In genomic region chr1:74340361-74340764, GRCm38 (mm10) we compare ENCODE assay signal across 10 mouse cellular contexts. TPM values are rescaled to one million over a fixed set of nuclear protein-coding genes. Genes with fewer than 3 reads are reported as not detected.
DNase-seq lines count a peak whose midpoint lies in the region; ATAC-seq and TF ChIP-seq lines count a peak whose summit lies in the region.
"Had no signal": no experiment of that assay in that cellular context is flagged by ENCODE, and none has a peak within 500 bp of the region (broad histone marks: within the 10 kb centered on the region; RNA-seq: fewer than 3 reads in every experiment).

No protein-coding gene starts in this region.

- H3K9me3 ChIP-seq in forebrain, embryonic 15.5 days: no peaks in the 10 kb centered on the region
- peaks cover 3% of the 10 kb centered on the region; the same call in 1 of the 2 replicates for H3K9me3 ChIP-seq in forebrain, embryonic 10.5 days
- H3K9me3 ChIP-seq in CH12.LX (replicated peaks; ENCODE audit: low read length): peaks cover 18% of the 10 kb centered on the region

- H3K27ac ChIP-seq in forebrain, embryonic 15.5 days (replicated peaks): no peak overlapping the region
- no peak overlapping the region for H3K27ac ChIP-seq in forebrain, embryonic 10.5 days
- H3K27ac ChIP-seq in CH12.LX (ENCODE audit: insufficient read depth, low read depth): peak overlapping the region; percentile 92

- no peak for TF ChIP-seq CTCF in CH12.LX (conservative IDR thresholded peaks at IDR 0.05 in 1 of 2, IDR thresholded peaks at IDR 0.05 in 1 of 2; ENCODE audit: low read depth in 2 of 2, low read length in 2 of 2)

- no peak for TF ChIP-seq EP300 in CH12.LX (IDR thresholded peaks at IDR 0.05; ENCODE audit: low read length)

- H3K4me1 ChIP-seq in forebrain, embryonic 15.5 days: peaks cover 13% of the 10 kb centered on the region; the same call in 1 of the 2 replicates
- H3K4me1 ChIP-seq in forebrain, embryonic 10.5 days: peaks cover 19% of the 10 kb centered on the region
- H3K4me1 ChIP-seq in CH12.LX (ENCODE audit: control insufficient read depth in 1 of 2, insufficient read depth in 2 of 2): peaks cover 56 to 91% of the 10 kb centered on the region in 2 experiments

- H3K4me2 ChIP-seq in forebrain, embryonic 15.5 days (replicated peaks): no peak overlapping the region
- no peak overlapping the region for H3K4me2 ChIP-seq in CH12.LX (ENCODE audit: insufficient read depth, low read depth, poor library complexity, severe bottlenecking)

- DNase-seq in forebrain, embryonic 10.5 days (ENCODE audit: extremely low spot score, low spot score): no peak
- DNase-seq in CH12.LX (ENCODE audit: extremely low read depth): no peak
- peak; percentile 43 for DNase-seq in cerebellum, adult 9-10 months
- peak; percentile 32 for DNase-seq in heart, postnatal 25 days (ENCODE audit: low spot score)
- DNase-seq in left cerebral cortex, postnatal 36 days (ENCODE audit: low spot score in 2 of 2): peak; percentile 41 to 42
- no peak for DNase-seq in yolk sac, embryonic 10.5 days (ENCODE audit: low spot score)
- no peak for DNase-seq in spleen, postnatal 14 days (ENCODE audit: low spot score in 2 of 2)

- in situ Hi-C loops in CH12.LX (cut with MboI; ENCODE audit: low pct_ligation_motif_present, low pct_unique_long_range_greater_than_20kb, low sequenced_read_pairs): no loop called here

- ATAC-seq in forebrain, embryonic 15.5 days (replicated peaks): peak; percentile 44

- 68% methylated on average over 6 of the region's 6 CpGs for WGBS in forebrain, embryonic 15.5 days
- WGBS in forebrain, embryonic 10.5 days: 98% methylated on average over 6 of the region's 6 CpGs

- TF ChIP-seq RAD21 in CH12.LX (IDR thresholded peaks at IDR 0.05; ENCODE audit: low read depth, low read length): no peak

- no peak overlapping the region for H3K4me3 ChIP-seq in forebrain, embryonic 15.5 days
- H3K4me3 ChIP-seq in forebrain, embryonic 10.5 days: no peak overlapping the region
- H3K4me3 ChIP-seq in CH12.LX (replicated peaks in 1 of 3; ENCODE audit: low read depth in 2 of 3, low read length in 2 of 3, poor library complexity in 1 of 3): peak overlapping the region in 2 of 3 experiments; percentile 10 to 14
- H3K4me3 ChIP-seq: myocyte had no signal

- H3K9ac ChIP-seq in forebrain, embryonic 15.5 days (replicated peaks): no peak overlapping the region
- no peak overlapping the region for H3K9ac ChIP-seq in CH12.LX (ENCODE audit: insufficient read depth, low read depth)

- H3K36me3 ChIP-seq in forebrain, embryonic 15.5 days: no peaks in the 10 kb centered on the region
- peaks cover 10% of the 10 kb centered on the region for H3K36me3 ChIP-seq in forebrain, embryonic 10.5 days (replicated peaks)
- H3K36me3 ChIP-seq in CH12.LX (replicated peaks in 1 of 2; ENCODE audit: control insufficient read depth in 1 of 2, insufficient read depth in 1 of 2, low read length in 1 of 2): peaks cover 26 to 65% of the 10 kb centered on the region in 2 experiments

- peaks cover 60% of the 10 kb centered on the region for H3K79me2 ChIP-seq in CH12.LX (replicated peaks; ENCODE audit: control insufficient read depth, extremely low read depth, insufficient read depth, poor library complexity, severe bottlenecking)

- TF ChIP-seq POLR2A in CH12.LX (IDR thresholded peaks at IDR 0.05; ENCODE audit: low read depth, low read length): no peak

- intact Hi-C loops in heart, postnatal 25 days (cut with DNase I): loop anchor here (5.0 kb wide), 1 partner anchor 198 kb away; no protein-coding TSS in a partner anchor
- intact Hi-C loops in left cerebral cortex, postnatal 36 days (cut with DNase I): no loop called here

- H3K27me3 ChIP-seq in forebrain, embryonic 15.5 days: no peaks in the 10 kb centered on the region
- H3K27me3 ChIP-seq in forebrain, embryonic 10.5 days (ENCODE audit: poor library complexity, severe bottlenecking): no peaks in the 10 kb centered on the region
- no peaks in the 10 kb centered on the region for H3K27me3 ChIP-seq in CH12.LX (replicated peaks)

- dilution Hi-C loops in CH12.LX (cut with MboI; ENCODE audit: extremely low pct_ligation_motif_present, extremely low pct_unique_long_range_greater_than_20kb, low sequenced_read_pairs): no loop called here

TF ChIP-seq in CH12.LX, 34 proteins besides CTCF, POLR2A, EP300 and RAD21:
- TF ChIP-seq JUND (conservative IDR thresholded peaks at IDR 0.05; ENCODE audit: low read depth, low read length) (no peak), TCF12 (IDR thresholded peaks at IDR 0.05; ENCODE audit: low read depth, low read length) (no peak), CHD1 (IDR thresholded peaks at IDR 0.05; ENCODE audit: low read depth, low read length) (no peak), ZMIZ1 (IDR thresholded peaks at IDR 0.05; ENCODE audit: low read depth, low read length) (no peak), MAX (IDR thresholded peaks at IDR 0.05; ENCODE audit: low read length) (no peak), USF2 (conservative IDR thresholded peaks at IDR 0.05; ENCODE audit: low read depth, low read length) (no peak), NRF1 (IDR thresholded peaks at IDR 0.05; ENCODE audit: low read depth, low read length) (no peak), CHD2 (IDR thresholded peaks at IDR 0.05; ENCODE audit: low read length) (no peak), UBTF (IDR thresholded peaks at IDR 0.05; ENCODE audit: low read depth, low read length) (no peak), ETS1 (conservative IDR thresholded peaks at IDR 0.05; ENCODE audit: low read depth, low read length) (no peak), NELFE (IDR thresholded peaks at IDR 0.05; ENCODE audit: low read depth, low read length) (no peak), KAT2A (IDR thresholded peaks at IDR 0.05; ENCODE audit: insufficient replicate concordance, low read length) (no peak), MAZ (IDR thresholded peaks at IDR 0.05; ENCODE audit: low read depth, low read length) (no peak), PAX5 (IDR thresholded peaks at IDR 0.05; ENCODE audit: low read length) (no peak)

RNA-seq across cellular contexts. Expression of gene Catip, which starts 21.5 kb away (rescaled TPM):
- 0.38 and 1.2 TPM in 2 replicates for polyA plus RNA-seq in forebrain, embryonic 15.5 days (2015; fragmentation: Nextera tagmentation; extraction: Ambion mirVana)
- 0.12 and 0.34 TPM in 2 replicates for polyA plus RNA-seq in forebrain, embryonic 10.5 days (2016; fragmentation: Nextera tagmentation; extraction: Ambion mirVana)
- 0.21 and 0.30 TPM in 2 replicates for total RNA-seq in CH12.LX (2012; rRNA removed)
- total RNA-seq in CH12.LX (2014; rRNA removed): 0.11 and 0.20 TPM in 2 replicates
- 2.1 and 2.6 TPM in 2 replicates for polyA plus RNA-seq in CH12.LX (2012; ENCODE audit: insufficient read length, low read depth)
- under 1 TPM; 0.18 to 0.28 TPM for total RNA-seq in heart, postnatal 25 days (2021)
- total RNA-seq in left cerebral cortex, postnatal 36 days (2021): 1 to 10 TPM; 1.3 TPM
- polyA plus RNA-seq: C2C12 had no signal

RNA-seq across cellular contexts. Expression of gene Slc11a1, which starts 34.6 kb away (rescaled TPM):
- 1.9 and 3.2 TPM in 2 replicates for polyA plus RNA-seq in forebrain, embryonic 15.5 days (2015; fragmentation: Nextera tagmentation; extraction: Ambion mirVana)
- polyA plus RNA-seq in forebrain, embryonic 10.5 days (2016; fragmentation: Nextera tagmentation; extraction: Ambion mirVana): 2.7 and 2.9 TPM in 2 replicates
- 21.3 and 35.7 TPM in 2 replicates for total RNA-seq in CH12.LX (2012; rRNA removed)
- total RNA-seq in CH12.LX (2014; rRNA removed): 14.0 and 17.0 TPM in 2 replicates
- 85.8 and 96.4 TPM in 2 replicates for polyA plus RNA-seq in CH12.LX (2012; ENCODE audit: insufficient read length, low read depth)
- 1 to 10 TPM; 2.5 to 3.2 TPM for total RNA-seq in heart, postnatal 25 days (2021)
- total RNA-seq in left cerebral cortex, postnatal 36 days (2021): 1 to 10 TPM; 2.6 to 5.1 TPM

RNA-seq across cellular contexts. Expression of gene Tmbim1, which starts 34.9 kb away (rescaled TPM):
- 5.4 and 6.8 TPM in 2 replicates for polyA plus RNA-seq in forebrain, embryonic 15.5 days (2015; fragmentation: Nextera tagmentation; extraction: Ambion mirVana)
- polyA plus RNA-seq in forebrain, embryonic 10.5 days (2016; fragmentation: Nextera tagmentation; extraction: Ambion mirVana): 8.1 and 8.3 TPM in 2 replicates
- 30.9 and 32.4 TPM in 2 replicates for total RNA-seq in CH12.LX (2012; rRNA removed)
- total RNA-seq in CH12.LX (2014; rRNA removed): 26.6 and 28.3 TPM in 2 replicates
- polyA plus RNA-seq in CH12.LX (2012; ENCODE audit: insufficient read length, low read depth): 31.1 and 35.1 TPM in 2 replicates
- 10 to 100 TPM; 38.4 to 41.5 TPM for total RNA-seq in heart, postnatal 25 days (2021)
- 10 to 100 TPM; 21.5 to 26.4 TPM for total RNA-seq in left cerebral cortex, postnatal 36 days (2021)

RNA-seq across cellular contexts. Expression of gene Ctdsp1, which starts 50.9 kb away (rescaled TPM):
- polyA plus RNA-seq in forebrain, embryonic 15.5 days (2015; fragmentation: Nextera tagmentation; extraction: Ambion mirVana): 21.4 and 22.4 TPM in 2 replicates
- polyA plus RNA-seq in forebrain, embryonic 10.5 days (2016; fragmentation: Nextera tagmentation; extraction: Ambion mirVana): 38.0 and 38.2 TPM in 2 replicates
- total RNA-seq in CH12.LX (2012; rRNA removed) (23.4 and 26.0 TPM in 2 replicates), CH12.LX (2014; rRNA removed) (11.8 and 14.4 TPM in 2 replicates)
- polyA plus RNA-seq in CH12.LX (2012; ENCODE audit: insufficient read length, low read depth): 57.5 and 65.8 TPM in 2 replicates
- total RNA-seq in heart, postnatal 25 days (2021): 100 to 1,000 TPM; 123 to 139 TPM
- 10 to 100 TPM; 23.0 to 25.2 TPM for total RNA-seq in left cerebral cortex, postnatal 36 days (2021)

RNA-seq across cellular contexts. Expression of gene Pnkd, which starts 55.6 kb away (rescaled TPM):
- polyA plus RNA-seq in forebrain, embryonic 15.5 days (2015; fragmentation: Nextera tagmentation; extraction: Ambion mirVana): 99.2 and 104 TPM in 2 replicates
- polyA plus RNA-seq in forebrain, embryonic 10.5 days (2016; fragmentation: Nextera tagmentation; extraction: Ambion mirVana): 99.7 and 101 TPM in 2 replicates
- total RNA-seq in CH12.LX (2012; rRNA removed) (117 and 154 TPM in 2 replicates), CH12.LX (2014; rRNA removed) (42.7 and 45.5 TPM in 2 replicates)
- 263 and 318 TPM in 2 replicates for polyA plus RNA-seq in CH12.LX (2012; ENCODE audit: insufficient read length, low read depth)
- 100 to 1,000 TPM; 160 to 161 TPM for total RNA-seq in heart, postnatal 25 days (2021)
- total RNA-seq in left cerebral cortex, postnatal 36 days (2021): 100 to 1,000 TPM; 151 to 166 TPM

Comparison
In these comparisons a context has a peak if more than half of its experiments do, and no peak if none do; other contexts are left out.
1. H3K4me3 ChIP-seq: peak in CH12.LX (2 of 3); none in forebrain, embryonic 15.5 days (single experiment) and forebrain, embryonic 10.5 days (single experiment).
2. DNase-seq: peak in cerebellum, adult 9-10 months (single experiment), heart, postnatal 25 days (single experiment) and left cerebral cortex, postnatal 36 days (2 of 2); none in forebrain, embryonic 10.5 days (single experiment), CH12.LX (single experiment), yolk sac, embryonic 10.5 days (single experiment) and spleen, postnatal 14 days (0 of 2).